Mouse (Mus musculus): ENCODE data around the gene Rps4x. TPM values are rescaled to one million over a fixed set of nuclear protein-coding genes. Genes with fewer than 3 reads are reported as not detected.

Gene Rps4x
- 100 to 1,000 TPM; 661 to 694 TPM for polyA plus RNA-seq (2017; shearing (Covaris generic))

GRCm38 (mm10) chrX:102188712-102189497 lies at the start of gene Rps4x:
TSS of gene Rps4x (minus strand) at chrX:102189394.

GRCm38 (mm10) chrX:102156618-102157422 lies 32.4 kb downstream of the Rps4x start, which contains the start of gene Ercc6l:
TSS of gene Ercc6l (minus strand) at chrX:102157091.

Other genes with a start within 250 kb of the Rps4x start
- under 1 TPM; 0.32 to 0.71 TPM for gene Rtl5, start 118.1 kb downstream of the Rps4x start, polyA plus RNA-seq (2017; shearing (Covaris generic))
- gene Pin4, start 69.9 kb downstream of the Rps4x start, polyA plus RNA-seq (2017; shearing (Covaris generic)): 10 to 100 TPM; 15.8 to 26.6 TPM
- gene Ercc6l, start 32.3 kb downstream of the Rps4x start, polyA plus RNA-seq (2017; shearing (Covaris generic)): 1 to 10 TPM; 2.0 to 2.1 TPM
- gene Cited1, start 62.8 kb upstream of the Rps4x start, polyA plus RNA-seq (2017; shearing (Covaris generic)): 1 to 10 TPM in 1 of 2 experiments, not detected in 1; 1.3 TPM

Measured in inflammation-experienced regulatory T-cells (primary cell).